Mouse (Mus musculus) spleen, adult 2 months (tissue): ENCODE data around the gene Ubr1.

ENCODE experiments used
- CTCF ChIP-seq: fragments of 200-500 bp; IDR thresholded peaks from 2 replicates; pipeline ENCODE4 v1.5.1; 2011; ENCODE audit warnings: mild to moderate bottlenecking, inconsistent platforms; ENCODE audit not compliant: insufficient read depth, insufficient read length, insufficient replicate concordance; ENCODE audit errors: extremely low read depth
- POLR2A ChIP-seq: fragments of 200-500 bp; IDR thresholded peaks from 2 replicates; pipeline ENCODE4 v1.6.1; 2011; ENCODE audit warnings: low read depth, low read length, inconsistent platforms

DNA sequence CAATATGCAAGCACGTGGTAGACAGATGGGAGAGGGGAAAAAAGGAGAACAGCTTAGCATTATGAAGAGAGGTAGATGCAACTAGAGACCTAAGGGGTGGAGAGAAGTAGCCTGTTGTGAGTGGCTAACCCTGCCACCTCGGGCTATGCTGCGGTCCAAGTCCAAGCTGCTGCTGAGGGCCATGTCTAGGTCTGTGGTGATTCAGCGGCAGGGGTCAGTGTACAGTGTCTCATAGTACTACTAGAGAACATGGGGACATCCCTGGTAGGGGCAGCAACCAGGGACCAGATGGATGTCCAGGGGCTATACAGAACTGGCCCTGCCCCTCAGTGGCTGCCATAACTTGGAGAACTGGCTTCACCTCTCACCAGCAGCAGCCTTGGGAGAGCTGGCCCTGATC is 135.3 kb downstream of the Ubr1 start:
- TF ChIP-seq CTCF = no peak
- TF ChIP-seq POLR2A = no peak
